Mouse (Mus musculus) CH12.LX (cell line): ENCODE results near the gene Ubap2. TPM values are rescaled to one million over a fixed set of nuclear protein-coding genes. Genes with fewer than 3 reads are reported as not detected.

Experiments used
- DNase-seq: peaks from one replicate; pipeline ENCODE4 v3.0.0-alpha.2; 2013; ENCODE audit errors: extremely low read depth
- H3K27ac ChIP-seq: 2 replicates; pipeline ENCODE4 v1.5.1; 2012; ENCODE audit warnings: low read depth, mild to moderate bottlenecking, control low read depth, moderate library complexity; ENCODE audit not compliant: insufficient read depth
- H3K27me3 ChIP-seq: replicated peaks from 2 replicates; pipeline ENCODE3; 2012; ENCODE audit warnings: inconsistent platforms
- H3K36me3 ChIP-seq, 2 experiments: replicated peaks in 1 of 2; 2 replicates each; pipeline versions ENCODE3 to v1.6.1; 2012; ENCODE audit warnings: inconsistent platforms in 1 of 2, low read length in 1 of 2, mild to moderate bottlenecking in 1 of 2, mixed read lengths in 1 of 2, moderate library complexity in 1 of 2; ENCODE audit not compliant: control insufficient read depth in 1 of 2, insufficient read depth in 1 of 2
- H3K4me1 ChIP-seq, 2 experiments: 2 replicates each; pipeline ENCODE4 v1.6.1; 2012; ENCODE audit warnings: inconsistent platforms in 1 of 2, moderate library complexity in 1 of 2; ENCODE audit not compliant: insufficient read depth in 2 of 2, control insufficient read depth in 1 of 2
- H3K4me2 ChIP-seq: 2 replicates; pipeline ENCODE4 v1.6.1; 2012; ENCODE audit warnings: low read depth, mild to moderate bottlenecking, control low read depth; ENCODE audit not compliant: poor library complexity, insufficient read depth, severe bottlenecking
- H3K4me3 ChIP-seq, 3 experiments: fragments of 150-350 bp in 1 of 3; sonication (generic) in 1 of 3; replicated peaks in 1 of 3; 2 replicates each; pipeline versions ENCODE3 to v1.5.1; 2011 to 2012; ENCODE audit warnings: low read depth in 2 of 3, low read length in 2 of 3, mild to moderate bottlenecking in 2 of 3, moderate library complexity in 2 of 3, control low read depth in 1 of 3, improper control_type of control experiment in 1 of 3, inconsistent platforms in 1 of 3, mixed read lengths in 1 of 3; ENCODE audit not compliant: poor library complexity in 1 of 3
- H3K79me2 ChIP-seq: replicated peaks from 2 replicates; pipeline ENCODE4 v1.6.1; 2012; ENCODE audit warnings: mild to moderate bottlenecking, moderate library complexity; ENCODE audit not compliant: control insufficient read depth, poor library complexity, insufficient read depth, severe bottlenecking; ENCODE audit errors: extremely low read depth
- H3K9ac ChIP-seq: 2 replicates; pipeline ENCODE4 v1.6.1; 2012; ENCODE audit warnings: low read depth, mild to moderate bottlenecking, control low read depth, moderate library complexity; ENCODE audit not compliant: insufficient read depth
- H3K9me3 ChIP-seq: replicated peaks from 2 replicates; pipeline ENCODE3; 2012; ENCODE audit warnings: low read length, inconsistent platforms, mixed read lengths
- BHLHE40 ChIP-seq: IDR thresholded peaks from 2 replicates; pipeline ENCODE4 v1.6.1; 2011; ENCODE audit warnings: mild to moderate bottlenecking, low read depth, low read length, improper control_type of control experiment
- E2F4 ChIP-seq: IDR thresholded peaks from 2 replicates; pipeline ENCODE4 v1.6.1; 2011; ENCODE audit warnings: low read depth, low read length, improper control_type of control experiment; ENCODE audit not compliant: insufficient replicate concordance
- EP300 ChIP-seq: IDR thresholded peaks from 2 replicates; pipeline ENCODE4 v1.6.1; 2011; ENCODE audit warnings: low read length, improper control_type of control experiment
- ETS1 ChIP-seq: conservative IDR thresholded peaks from 2 replicates; pipeline ENCODE4 v1.6.1; 2012; ENCODE audit warnings: low read depth, mild to moderate bottlenecking, inconsistent platforms, low read length, improper control_type of control experiment, moderate library complexity
- JUN ChIP-seq: IDR thresholded peaks from 2 replicates; pipeline ENCODE4 v1.6.1; 2011; ENCODE audit warnings: low read depth, mild to moderate bottlenecking, low read length, improper control_type of control experiment, moderate library complexity; ENCODE audit not compliant: insufficient read depth
- JUND ChIP-seq: conservative IDR thresholded peaks from 2 replicates; pipeline ENCODE4 v1.6.1; 2011; ENCODE audit warnings: low read depth, low read length, improper control_type of control experiment
- KAT2A ChIP-seq: IDR thresholded peaks from 2 replicates; pipeline ENCODE4 v1.6.1; 2012; ENCODE audit warnings: low read length, improper control_type of control experiment, inconsistent platforms; ENCODE audit not compliant: insufficient replicate concordance
- MEF2A ChIP-seq: IDR thresholded peaks from 2 replicates; pipeline ENCODE4 v1.6.1; 2014; ENCODE audit warnings: low read depth, mild to moderate bottlenecking, inconsistent platforms, low read length, improper control_type of control experiment, borderline replicate concordance
- MXI1 ChIP-seq: IDR thresholded peaks from 2 replicates; pipeline ENCODE4 v1.6.1; 2011; ENCODE audit warnings: mild to moderate bottlenecking, low read depth, low read length, improper control_type of control experiment
- NELFE ChIP-seq: IDR thresholded peaks from 2 replicates; pipeline ENCODE4 v1.6.1; 2011; ENCODE audit warnings: low read depth, low read length, improper control_type of control experiment
- POLR2A ChIP-seq: IDR thresholded peaks from 2 replicates; pipeline ENCODE4 v1.6.1; 2011; ENCODE audit warnings: low read depth, mild to moderate bottlenecking, improper control_type of control experiment, low read length
- POLR2AphosphoS2 ChIP-seq: IDR thresholded peaks from 2 replicates; pipeline ENCODE4 v1.6.1; 2011; ENCODE audit warnings: low read depth, low read length, improper control_type of control experiment
- RAD21 ChIP-seq: IDR thresholded peaks from 2 replicates; pipeline ENCODE4 v1.6.1; 2011; ENCODE audit warnings: low read depth, mild to moderate bottlenecking, low read length, improper control_type of control experiment, moderate library complexity
- RCOR1 ChIP-seq: conservative IDR thresholded peaks from 2 replicates; pipeline ENCODE4 v1.6.1; 2012; ENCODE audit warnings: low read depth, mild to moderate bottlenecking, inconsistent platforms, low read length, improper control_type of control experiment
- TBP ChIP-seq: conservative IDR thresholded peaks from 2 replicates; pipeline ENCODE4 v1.6.1; 2011; ENCODE audit warnings: low read depth, low read length, improper control_type of control experiment
- TCF12 ChIP-seq: IDR thresholded peaks from 2 replicates; pipeline ENCODE4 v1.6.1; 2014; ENCODE audit warnings: low read depth, mild to moderate bottlenecking, inconsistent platforms, low read length, improper control_type of control experiment
- UBTF ChIP-seq: IDR thresholded peaks from 2 replicates; pipeline ENCODE4 v1.6.1; 2012; ENCODE audit warnings: low read depth, mild to moderate bottlenecking, inconsistent platforms, low read length, improper control_type of control experiment, moderate library complexity
- USF1 ChIP-seq: IDR thresholded peaks from 2 replicates; pipeline ENCODE4 v1.6.1; 2014; ENCODE audit warnings: low read depth, mild to moderate bottlenecking, inconsistent platforms, low read length, improper control_type of control experiment
- USF2 ChIP-seq: conservative IDR thresholded peaks from 2 replicates; pipeline ENCODE4 v1.6.1; 2011; ENCODE audit warnings: low read depth, low read length, improper control_type of control experiment
- ZC3H11A ChIP-seq: IDR thresholded peaks from 2 replicates; pipeline ENCODE4 v1.6.1; 2012; ENCODE audit warnings: low read depth, mild to moderate bottlenecking, inconsistent platforms, low read length, improper control_type of control experiment
- ZMIZ1 ChIP-seq: IDR thresholded peaks from 2 replicates; pipeline ENCODE4 v1.6.1; 2012; ENCODE audit warnings: low read depth, mild to moderate bottlenecking, inconsistent platforms, low read length, improper control_type of control experiment
- dilution Hi-C: fragments of 300-500 bp; cut with MboI; formaldehyde crosslinking; loops from 2 replicates; pipeline ENCODE4 v1.14.3; 2020; ENCODE audit warnings: low sequenced_read_pairs; ENCODE audit not compliant: extremely low pct_unique_long_range_greater_than_20kb, extremely low pct_ligation_motif_present
- in situ Hi-C: fragments of 300-500 bp; cut with MboI; formaldehyde crosslinking; loops from 3 replicates; pipeline ENCODE4 v1.14.3; 2019; ENCODE audit warnings: low sequenced_read_pairs, low pct_ligation_motif_present, low pct_unique_long_range_greater_than_20kb, mixed read lengths
- polyA plus RNA-seq: library from polyadenylated mRNA; unstranded; fragments of >175 nt; gene quantifications from 2 replicates; pipeline ENCODE4 v1.2.1, GENCODE M21; 2012; ENCODE audit warnings: low read depth; ENCODE audit not compliant: insufficient read length
- total RNA-seq, 2 experiments: library from RNA; depleted of rRNA; stranded (reverse); fragments of 300-350 nt in 1 of 2; fragments of >200 nt in 1 of 2; gene quantifications; 2 replicates each; pipeline ENCODE4 v1.2.3; 2012 to 2014

Gene Ubap2
- total and polyA plus RNA-seq, 3 experiments: 5.4 to 115 (median 17.4) TPM

DNA sequence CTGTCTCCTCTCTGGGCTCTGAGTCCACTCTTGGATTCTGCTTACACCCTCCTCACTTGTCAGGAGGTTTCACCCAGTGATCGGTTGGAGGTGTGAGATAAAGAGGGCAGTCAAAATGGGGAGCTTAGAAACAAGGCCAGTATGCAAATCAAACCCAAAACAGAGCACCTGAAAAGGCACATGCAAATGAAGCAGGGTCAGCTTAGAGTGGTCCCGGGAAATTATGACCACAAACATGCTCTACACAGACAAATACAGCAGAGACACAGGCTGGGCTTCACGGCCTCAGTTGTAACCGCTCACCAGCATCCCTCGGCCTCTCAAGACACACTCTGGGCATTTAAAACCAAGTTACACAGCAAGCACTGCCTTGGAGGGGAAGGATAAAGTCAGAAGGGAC is 24.0 kb upstream of the Ubap2 start:
- no peak overlapping the region; the same call in 1 of the 2 replicates for H3K4me2 ChIP-seq
- no peaks in the 10 kb centered on the region for H3K9me3 ChIP-seq
- H3K4me1 ChIP-seq: peaks cover 13 to 44% of the 10 kb centered on the region in 2 experiments
- H3K27me3 ChIP-seq: no peaks in the 10 kb centered on the region
- peak; percentile 64 for DNase-seq
- dilution Hi-C loops: no loop called here
- peak overlapping the region; percentile 71 for H3K27ac ChIP-seq
- peaks cover 75 to 93% of the 10 kb centered on the region in 2 experiments for H3K36me3 ChIP-seq
- no peak overlapping the region for H3K9ac ChIP-seq
- no peak overlapping the region for H3K4me3 ChIP-seq
- 0 out of 2 replicates have a peak, but pooled peaks cover 3% of the 10 kb centered on the region for H3K79me2 ChIP-seq
- TF ChIP-seq RCOR1 (no peak), KAT2A (no peak), JUND (no peak), NELFE (no peak), RAD21 (no peak), TBP (0 out of 2 replicates have a peak, but pooled peaks have one; percentile 28), TCF12 (no peak), POLR2A (no peak), ZC3H11A (no peak), USF2 (no peak), UBTF (no peak), JUN (no peak), BHLHE40 (peak; percentile 18; the same call in 1 of the 2 replicates), MEF2A (peak; percentile 24; the same call in 1 of the 2 replicates), E2F4 (no peak), MXI1 (no peak), POLR2AphosphoS2 (no peak), EP300 (peak; percentile 16; the same call in 1 of the 2 replicates)
- in situ Hi-C loops: no loop called here

DNA sequence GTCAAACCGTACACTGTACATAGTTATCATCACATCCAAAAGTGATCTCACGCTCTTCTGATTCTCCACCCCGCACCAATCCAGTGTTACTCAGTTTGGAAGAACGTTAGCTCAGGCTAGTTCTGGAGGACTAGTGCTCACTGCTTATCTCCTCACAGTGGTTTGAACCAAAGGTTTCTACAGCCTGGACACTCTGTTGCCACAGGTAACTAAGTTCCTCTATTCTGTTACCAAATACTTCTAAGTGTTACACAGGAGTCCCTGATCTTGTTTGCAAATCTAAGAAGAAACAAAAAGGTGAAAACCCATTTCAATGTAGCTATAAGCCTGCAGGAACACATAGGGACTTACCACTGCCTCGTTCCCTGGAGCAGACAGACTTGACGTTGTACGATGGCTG is 21.0 kb upstream of the Ubap2 start:
- no peak overlapping the region for H3K4me2 ChIP-seq
- no peaks in the 10 kb centered on the region for H3K79me2 ChIP-seq
- H3K27ac ChIP-seq: no peak overlapping the region
- no peak overlapping the region for H3K4me3 ChIP-seq
- H3K9me3 ChIP-seq: no peaks in the 10 kb centered on the region
- in situ Hi-C loops: no loop called here
- peaks cover 10 to 32% of the 10 kb centered on the region in 2 experiments for H3K4me1 ChIP-seq
- no peak for DNase-seq
- no peaks in the 10 kb centered on the region for H3K27me3 ChIP-seq
- no peak overlapping the region for H3K9ac ChIP-seq
- dilution Hi-C loops: no loop called here
- H3K36me3 ChIP-seq: peaks cover 75 to 94% of the 10 kb centered on the region in 2 experiments
- TF ChIP-seq USF1: no peak
- TF ChIP-seq E2F4: no peak
- TF ChIP-seq ZMIZ1: no peak
- no peak for TF ChIP-seq EP300
- TF ChIP-seq ZC3H11A: no peak
- TF ChIP-seq ETS1: no peak
- no peak for TF ChIP-seq MEF2A
